ENCODE assay signal across 8 mouse cellular contexts in the genomic region with DNA sequence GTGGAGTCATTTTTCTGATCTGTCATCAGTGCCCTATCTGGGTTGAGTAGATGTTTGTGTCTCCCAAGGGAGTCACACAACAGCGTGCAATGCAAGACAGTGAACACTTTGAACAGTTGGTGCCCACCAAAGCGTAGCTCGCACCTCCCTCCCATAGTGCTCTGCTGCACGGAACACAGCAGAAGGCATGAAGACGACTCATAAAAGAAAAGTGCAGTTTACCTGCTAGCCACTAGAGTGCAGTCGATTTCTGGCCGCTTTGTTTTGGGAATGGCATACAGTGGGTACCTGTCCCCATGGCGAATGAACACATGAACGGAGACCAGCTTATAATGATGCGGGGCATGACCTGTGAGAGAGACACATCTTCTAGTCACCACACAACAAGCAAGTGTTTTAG. TPM values are rescaled to one million over a fixed set of nuclear protein-coding genes. Genes with fewer than 3 reads are reported as not detected.
A peak's percentile ranks its signal among the peaks of the same experiment; 100 is the strongest.
DNase-seq lines count a peak whose midpoint lies in the region; ATAC-seq and TF ChIP-seq lines count a peak whose summit lies in the region.

No protein-coding gene starts in this region.

- TF ChIP-seq CTCF in bone marrow, adult 2 months (IDR thresholded peaks at IDR 0.05; ENCODE audit: control insufficient read depth, insufficient read depth, low read length): peak; percentile 37; the same call in 1 of the 2 replicates

- no peaks in the 10 kb centered on the region for H3K4me1 ChIP-seq in bone marrow, adult 2 months (ENCODE audit: control insufficient read depth, insufficient read depth, low read length)
- peaks cover 28% of the 10 kb centered on the region for H3K4me1 ChIP-seq in forebrain, embryonic 10.5 days
- H3K4me1 ChIP-seq in intestine, embryonic 16.5 days (ENCODE audit: control insufficient read depth, insufficient read depth, low read length): peaks cover 10% of the 10 kb centered on the region

- H3K36me3 ChIP-seq in forebrain, embryonic 10.5 days (replicated peaks): peaks cover 10% of the 10 kb centered on the region
- H3K36me3 ChIP-seq in intestine, embryonic 16.5 days (ENCODE audit: control insufficient read depth, insufficient read depth, low read length): peaks cover 8% of the 10 kb centered on the region; the same call in 1 of the 2 replicates

- no peak overlapping the region for H3K4me3 ChIP-seq in bone marrow, adult 2 months (replicated peaks; ENCODE audit: control insufficient read depth, low read depth, low read length)
- H3K4me3 ChIP-seq in forebrain, embryonic 10.5 days: no peak overlapping the region
- no peak overlapping the region for H3K4me3 ChIP-seq in intestine, embryonic 16.5 days (ENCODE audit: low read length)

- peak; percentile 6; the same call in 1 of the 2 replicates for ATAC-seq in intestine, embryonic 16.5 days

- H3K27me3 ChIP-seq in forebrain, embryonic 10.5 days (ENCODE audit: poor library complexity, severe bottlenecking): no peaks in the 10 kb centered on the region
- no peaks in the 10 kb centered on the region for H3K27me3 ChIP-seq in intestine, embryonic 16.5 days (replicated peaks; ENCODE audit: control insufficient read depth, insufficient read depth, low read length)

- peak; percentile 42 to 55 for DNase-seq in right cerebral cortex, adult 2 months (ENCODE audit: low spot score in 2 of 2)
- DNase-seq in right cerebral cortex, postnatal 14 days: no peak
- peak; percentile 32 for DNase-seq in forebrain, embryonic 10.5 days (ENCODE audit: extremely low spot score, low spot score)
- peak; percentile 54 for DNase-seq in lung, postnatal 36 days
- peak; percentile 35 for DNase-seq in thymus, postnatal 14 days
- DNase-seq in urinary bladder, postnatal 4 days (ENCODE audit: low spot score in 2 of 2): no peak

- no peak overlapping the region for H3K9ac ChIP-seq in intestine, embryonic 16.5 days (ENCODE audit: low read depth, low read length)

- WGBS in bone marrow, adult 2 months: 39% methylated on average over 10 of the region's 10 CpGs
- 44% methylated on average over 10 of the region's 10 CpGs for WGBS in forebrain, embryonic 10.5 days
- WGBS in intestine, embryonic 16.5 days: 31% methylated on average over 10 of the region's 10 CpGs

- TF ChIP-seq POLR2A in bone marrow, adult 2 months (IDR thresholded peaks at IDR 0.05; ENCODE audit: borderline replicate concordance, control insufficient read depth, low read depth, low read length): no peak

- H3K4me2 ChIP-seq in intestine, embryonic 16.5 days (ENCODE audit: low read depth, low read length): no peak overlapping the region

- peaks cover 5% of the 10 kb centered on the region for H3K9me3 ChIP-seq in forebrain, embryonic 10.5 days
- no peaks in the 10 kb centered on the region for H3K9me3 ChIP-seq in intestine, embryonic 16.5 days (ENCODE audit: control insufficient read depth, low read length)

- no peak overlapping the region for H3K27ac ChIP-seq in bone marrow, adult 2 months (ENCODE audit: control insufficient read depth, insufficient read depth, low read depth, low read length, poor library complexity)
- H3K27ac ChIP-seq in forebrain, embryonic 10.5 days: no peak overlapping the region
- no peak overlapping the region for H3K27ac ChIP-seq in intestine, embryonic 16.5 days (ENCODE audit: low read length)

RNA-seq across cellular contexts. Expression of a gene that starts 53.6 kb away (rescaled TPM):
- polyA plus RNA-seq in bone marrow, adult 2 months (2011; ENCODE audit: insufficient read depth, insufficient read length, low replicate concordance, missing spikeins): 7.1 and 14.5 TPM in 2 replicates
- polyA plus RNA-seq in forebrain, embryonic 10.5 days (2016; fragmentation: Nextera tagmentation; extraction: Ambion mirVana): 21.5 and 23.8 TPM in 2 replicates
- 35.2 and 38.1 TPM in 2 replicates for polyA plus RNA-seq in intestine, embryonic 16.5 days (2015; fragmentation: Nextera tagmentation; extraction: Ambion mirVana)

Comparison
In these comparisons a context has a peak if more than half of its experiments do, and no peak if none do; other contexts are left out.
1. DNase-seq: peak in right cerebral cortex, adult 2 months (2 of 2), forebrain, embryonic 10.5 days (single experiment), lung, postnatal 36 days (single experiment) and thymus, postnatal 14 days (single experiment); none in right cerebral cortex, postnatal 14 days (single experiment) and urinary bladder, postnatal 4 days (0 of 2).